Mouse (Mus musculus): Measurements from ENCODE around the gene Pcp4. TPM values are rescaled to one million over a fixed set of nuclear protein-coding genes. Genes with fewer than 3 reads are reported as not detected.

Gene Pcp4
- polyA plus RNA-seq, 1 experiment from 2014 or later, result 42.9 TPM

DNA sequence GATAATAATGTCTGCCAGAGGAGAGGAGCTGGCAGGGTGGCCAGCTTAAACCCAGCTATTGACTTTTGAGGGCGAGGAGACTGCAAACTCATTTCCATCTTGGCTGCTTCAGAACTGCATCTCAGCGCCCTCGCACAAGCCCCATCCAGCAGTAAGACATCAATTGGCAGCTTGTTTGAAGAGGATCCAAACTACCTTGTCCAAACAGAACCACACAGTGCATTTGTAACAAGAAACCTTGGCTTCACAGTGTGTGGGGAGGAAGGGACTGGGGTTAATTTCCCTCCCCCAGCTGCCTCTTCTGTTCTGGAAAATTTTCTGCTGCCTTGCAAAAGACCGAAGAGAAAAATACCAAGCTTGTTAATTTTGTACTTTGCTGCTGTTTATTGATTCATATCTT is 71.7 kb downstream of the Pcp4 start:
- Histone ChIP-seq H3K27ac (no peak overlapping the region), H3K27me3 (replicated peaks) (no peaks in the 10 kb centered on the region), H3K4me1 (no peaks in the 10 kb centered on the region), H3K9ac (no peak overlapping the region), H3K9me3 (no peaks in the 10 kb centered on the region), H3K36me3 (no peaks in the 10 kb centered on the region), H3K4me3 (no peak overlapping the region), H3K4me2 (replicated peaks) (no peak overlapping the region)
- WGBS, result 75% methylated on average over 4 of the region's 4 CpGs
- ATAC-seq (ENCODE audit: low FRiP score, low read depth), result no peak

DNA sequence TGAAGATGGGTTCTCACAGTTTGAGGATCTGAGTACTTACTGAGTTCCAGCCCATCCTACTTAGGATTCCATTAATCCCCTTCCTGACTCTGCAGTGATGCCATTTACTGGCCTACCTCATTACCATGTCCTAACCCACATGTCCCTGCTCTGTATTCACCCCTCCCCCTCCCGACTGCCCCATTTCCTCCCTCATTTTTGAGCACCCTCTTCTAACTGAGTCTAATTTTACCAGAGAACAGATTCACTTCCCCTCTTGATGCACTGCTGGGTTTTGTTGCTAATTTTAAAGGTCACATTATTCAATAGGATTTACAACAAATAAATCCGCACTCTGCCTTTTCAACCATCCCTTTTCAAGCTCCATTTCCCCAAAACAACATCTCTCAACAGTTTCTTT is 73.7 kb downstream of the Pcp4 start:
- Histone ChIP-seq H3K9me3 (no peaks in the 10 kb centered on the region), H3K4me3 (no peak overlapping the region), H3K36me3 (no peaks in the 10 kb centered on the region), H3K27me3 (replicated peaks) (no peaks in the 10 kb centered on the region), H3K9ac (no peak overlapping the region), H3K27ac (no peak overlapping the region), H3K4me2 (replicated peaks) (no peak overlapping the region), H3K4me1 (no peaks in the 10 kb centered on the region)
- WGBS, result 62% methylated on average over 2 of the region's 2 CpGs
- no peak for ATAC-seq (ENCODE audit: low FRiP score, low read depth)

DNA sequence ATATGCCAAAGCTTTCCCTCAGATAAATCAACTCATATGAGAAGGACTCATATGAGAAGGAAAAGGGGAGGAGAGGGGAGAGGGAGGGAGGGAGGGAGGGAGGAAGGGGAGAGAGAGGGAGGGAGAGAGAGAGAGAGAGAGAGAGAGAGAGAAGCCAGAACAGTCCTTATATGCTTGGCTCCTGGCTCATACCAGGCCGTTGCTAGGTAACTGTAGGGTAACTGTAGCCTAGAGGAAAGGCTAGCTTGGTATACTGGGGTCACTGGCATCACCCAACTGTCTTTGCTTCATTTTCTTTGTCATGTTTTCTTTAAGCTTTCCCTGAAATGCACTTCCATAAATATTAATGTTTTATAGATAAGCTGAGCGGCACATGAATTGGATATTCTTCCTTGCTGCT is 85.3 kb downstream of the Pcp4 start:
- 88% methylated on average over 2 of the region's 2 CpGs for WGBS
- ATAC-seq (ENCODE audit: low FRiP score, low read depth), result no peak
- H3K9ac ChIP-seq, result no peak overlapping the region

DNA sequence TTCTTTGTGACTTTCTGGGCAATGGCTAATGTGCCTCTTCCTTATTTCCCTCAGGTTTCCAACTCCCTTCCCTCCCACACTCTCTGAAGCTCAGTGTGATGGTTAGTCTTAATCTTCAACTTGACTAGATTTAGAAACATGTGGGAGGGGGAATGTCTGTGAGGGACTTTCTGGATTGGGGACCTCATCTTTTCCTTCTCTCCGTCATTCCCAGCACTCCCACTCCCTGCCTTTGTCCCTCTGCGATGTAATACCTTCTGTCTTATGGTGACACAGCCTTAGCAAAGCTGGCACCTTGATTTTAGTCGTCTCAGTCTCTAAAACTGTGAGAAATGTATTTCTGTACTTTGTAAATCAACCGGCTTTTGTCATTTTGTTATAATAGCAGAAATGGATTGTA is 88.0 kb downstream of the Pcp4 start:
- Histone ChIP-seq H3K4me1 (no peaks in the 10 kb centered on the region), H3K4me3 (no peak overlapping the region), H3K4me2 (replicated peaks) (no peak overlapping the region), H3K9ac (no peak overlapping the region), H3K9me3 (no peaks in the 10 kb centered on the region), H3K27me3 (replicated peaks) (no peaks in the 10 kb centered on the region), H3K36me3 (no peaks in the 10 kb centered on the region), H3K27ac (no peak overlapping the region)
- 81% methylated on average over 4 of the region's 4 CpGs for WGBS
- no peak for ATAC-seq (ENCODE audit: low FRiP score, low read depth)

More for the DNA sequence above, 85.3 kb downstream of the Pcp4 start:
- Histone ChIP-seq H3K27me3 (replicated peaks) (no peaks in the 10 kb centered on the region), H3K4me3 (no peak overlapping the region), H3K27ac (no peak overlapping the region), H3K4me2 (replicated peaks) (no peak overlapping the region), H3K36me3 (no peaks in the 10 kb centered on the region), H3K4me1 (no peaks in the 10 kb centered on the region), H3K9me3 (no peaks in the 10 kb centered on the region)

DNA sequence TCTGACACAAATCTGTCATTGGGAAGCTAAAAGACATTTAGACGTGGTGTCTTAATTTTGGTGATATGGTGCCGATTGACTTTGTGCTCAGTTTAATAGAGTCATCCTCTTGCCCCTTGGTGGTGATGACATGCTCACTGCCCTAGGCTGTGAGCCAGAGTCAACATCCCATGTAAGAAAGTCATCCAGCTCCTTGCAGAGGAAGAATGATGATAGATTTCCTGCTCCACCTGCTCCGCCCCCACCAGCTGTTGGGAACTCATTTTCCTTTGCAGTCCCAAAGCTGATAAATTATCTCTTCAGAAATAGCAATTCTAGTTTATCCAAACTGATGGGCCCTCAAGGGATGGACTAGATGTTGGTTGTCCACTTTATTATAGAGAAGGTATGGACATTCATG is 89.2 kb downstream of the Pcp4 start:
- WGBS, result 67% methylated on average over 3 of the region's 3 CpGs
- H3K9ac ChIP-seq, result no peak overlapping the region
- no peak for ATAC-seq (ENCODE audit: low FRiP score, low read depth)
- no peak overlapping the region for H3K4me2 ChIP-seq (replicated peaks)
- H3K27me3 ChIP-seq (replicated peaks), result no peaks in the 10 kb centered on the region
- H3K36me3 ChIP-seq, result no peaks in the 10 kb centered on the region
- no peak overlapping the region for H3K4me3 ChIP-seq
- no peak overlapping the region for H3K27ac ChIP-seq
- no peaks in the 10 kb centered on the region for H3K4me1 ChIP-seq
- no peaks in the 10 kb centered on the region for H3K9me3 ChIP-seq

DNA sequence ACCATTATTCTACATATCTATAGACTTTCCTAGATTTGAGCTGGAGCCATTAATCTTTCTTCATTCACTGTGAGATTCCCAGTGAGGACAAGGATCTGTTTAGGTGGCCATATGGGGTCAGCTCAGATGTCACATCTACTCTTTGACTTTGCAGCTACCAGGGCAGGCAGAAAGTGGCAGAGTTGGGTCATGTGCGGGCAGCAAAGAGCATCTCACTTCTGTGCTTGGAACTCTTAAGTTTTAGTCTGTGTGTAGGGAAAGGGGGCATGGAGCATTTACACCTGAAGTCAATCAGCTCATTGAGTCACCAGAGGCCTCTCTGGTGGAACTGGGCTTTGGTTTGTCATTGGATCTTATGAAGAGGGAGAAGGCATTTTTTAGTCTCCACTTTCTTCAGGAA is 90.9 kb downstream of the Pcp4 start:
- Histone ChIP-seq H3K36me3 (no peaks in the 10 kb centered on the region), H3K27ac (no peak overlapping the region)

GRCm38 (mm10) chr16:96559796-96560195 is 92.4 kb downstream of the Pcp4 start:
- H3K4me1 ChIP-seq, result no peaks in the 10 kb centered on the region
- H3K9ac ChIP-seq, result no peak overlapping the region
- no peaks in the 10 kb centered on the region for H3K36me3 ChIP-seq
- H3K4me3 ChIP-seq, result no peak overlapping the region
- no peak for ATAC-seq (ENCODE audit: low FRiP score, low read depth)
- H3K4me2 ChIP-seq (replicated peaks), result no peak overlapping the region
- H3K27me3 ChIP-seq (replicated peaks), result no peaks in the 10 kb centered on the region
- H3K27ac ChIP-seq, result no peak overlapping the region
- no peaks in the 10 kb centered on the region for H3K9me3 ChIP-seq

More for the DNA sequence above, 90.9 kb downstream of the Pcp4 start:
- 94% methylated on average over 1 of the region's 1 CpGs for WGBS
- no peak overlapping the region for H3K4me3 ChIP-seq
- H3K4me2 ChIP-seq (replicated peaks), result no peak overlapping the region
- no peaks in the 10 kb centered on the region for H3K27me3 ChIP-seq (replicated peaks)
- no peak overlapping the region for H3K9ac ChIP-seq
- H3K4me1 ChIP-seq, result no peaks in the 10 kb centered on the region
- no peaks in the 10 kb centered on the region for H3K9me3 ChIP-seq
- no peak for ATAC-seq (ENCODE audit: low FRiP score, low read depth)

- no peak overlapping the region for H3K4me3 ChIP-seq
- 46% methylated on average over 8 of the region's 8 CpGs for WGBS
- H3K27me3 ChIP-seq (replicated peaks), result no peaks in the 10 kb centered on the region
- no peak overlapping the region for H3K9ac ChIP-seq
- H3K9me3 ChIP-seq, result no peaks in the 10 kb centered on the region
- no peaks in the 10 kb centered on the region for H3K4me1 ChIP-seq
- no peak overlapping the region for H3K27ac ChIP-seq
- H3K4me2 ChIP-seq (replicated peaks), result no peak overlapping the region
- no peak for ATAC-seq (ENCODE audit: low FRiP score, low read depth)
- H3K36me3 ChIP-seq, result no peaks in the 10 kb centered on the region
Observed at GRCm38 (mm10) chr16:96563350-96564257, 96.2 kb downstream of the Pcp4 start.

- H3K4me1 ChIP-seq, result no peaks in the 10 kb centered on the region
- no peaks in the 10 kb centered on the region for H3K27me3 ChIP-seq (replicated peaks)
- WGBS, result 60% methylated on average over 3 of the region's 3 CpGs
- no peak overlapping the region for H3K4me3 ChIP-seq
- H3K36me3 ChIP-seq, result no peaks in the 10 kb centered on the region
- H3K4me2 ChIP-seq (replicated peaks), result no peak overlapping the region
- no peak overlapping the region for H3K27ac ChIP-seq
- no peak overlapping the region for H3K9ac ChIP-seq
- no peak for ATAC-seq (ENCODE audit: low FRiP score, low read depth)
- no peaks in the 10 kb centered on the region for H3K9me3 ChIP-seq
Observed at GRCm38 (mm10) chr16:96567428-96567827, 100.0 kb downstream of the Pcp4 start.

Other genes starting within 250 kb of the Pcp4 start
- gene B3galt5, start 231.8 kb upstream of the Pcp4 start, polyA plus RNA-seq (2016; fragmentation: Nextera tagmentation; extraction: Ambion mirVana), result 1.0 TPM in 2 replicates
- 0.08 and 0.10 TPM in 2 replicates for gene Itgb2l, start 24.0 kb upstream of the Pcp4 start, polyA plus RNA-seq (2016; fragmentation: Nextera tagmentation; extraction: Ambion mirVana)

All from neural tube, embryonic 12.5 days (tissue).